Mouse (Mus musculus): ENCODE results near the gene Sidt2.

Sidt2 gene

GRCm38 (mm10) chr9:45946872-45947183 lies 8.2 kb downstream of the Sidt2 start:
- DNase-seq (ENCODE audit: low read depth, low spot score) = no peak

GRCm38 (mm10) chr9:45946182-45946871 lies 8.7 kb downstream of the Sidt2 start:
- no peak for DNase-seq (ENCODE audit: low read depth, low spot score)

DNA sequence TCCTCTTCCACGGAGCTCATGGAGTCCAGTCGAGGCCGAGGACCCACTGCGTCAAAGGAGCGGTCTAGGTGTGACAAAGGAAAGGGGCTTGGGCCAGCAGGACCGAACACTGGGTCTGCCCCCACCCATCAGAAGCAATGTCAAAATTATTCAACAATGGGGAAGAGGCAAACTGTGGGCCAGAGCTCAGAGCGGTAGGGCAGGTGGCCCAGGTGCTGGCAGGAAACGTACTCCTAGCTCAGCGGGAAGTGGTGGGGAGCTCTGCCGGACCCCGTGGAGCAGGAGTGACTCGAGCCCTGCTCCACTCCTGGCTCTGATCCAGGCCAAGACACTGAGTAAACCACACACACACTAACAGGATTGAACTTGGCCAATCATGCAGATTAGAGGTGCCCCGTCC lies 9.3 kb downstream of the Sidt2 start:
- DNase-seq (ENCODE audit: low read depth, low spot score) = no peak

- DNase-seq (ENCODE audit: low read depth, low spot score) = no peak
Measured at GRCm38 (mm10) chr9:45944506-45945400, 10.3 kb downstream of the Sidt2 start.

DNA sequence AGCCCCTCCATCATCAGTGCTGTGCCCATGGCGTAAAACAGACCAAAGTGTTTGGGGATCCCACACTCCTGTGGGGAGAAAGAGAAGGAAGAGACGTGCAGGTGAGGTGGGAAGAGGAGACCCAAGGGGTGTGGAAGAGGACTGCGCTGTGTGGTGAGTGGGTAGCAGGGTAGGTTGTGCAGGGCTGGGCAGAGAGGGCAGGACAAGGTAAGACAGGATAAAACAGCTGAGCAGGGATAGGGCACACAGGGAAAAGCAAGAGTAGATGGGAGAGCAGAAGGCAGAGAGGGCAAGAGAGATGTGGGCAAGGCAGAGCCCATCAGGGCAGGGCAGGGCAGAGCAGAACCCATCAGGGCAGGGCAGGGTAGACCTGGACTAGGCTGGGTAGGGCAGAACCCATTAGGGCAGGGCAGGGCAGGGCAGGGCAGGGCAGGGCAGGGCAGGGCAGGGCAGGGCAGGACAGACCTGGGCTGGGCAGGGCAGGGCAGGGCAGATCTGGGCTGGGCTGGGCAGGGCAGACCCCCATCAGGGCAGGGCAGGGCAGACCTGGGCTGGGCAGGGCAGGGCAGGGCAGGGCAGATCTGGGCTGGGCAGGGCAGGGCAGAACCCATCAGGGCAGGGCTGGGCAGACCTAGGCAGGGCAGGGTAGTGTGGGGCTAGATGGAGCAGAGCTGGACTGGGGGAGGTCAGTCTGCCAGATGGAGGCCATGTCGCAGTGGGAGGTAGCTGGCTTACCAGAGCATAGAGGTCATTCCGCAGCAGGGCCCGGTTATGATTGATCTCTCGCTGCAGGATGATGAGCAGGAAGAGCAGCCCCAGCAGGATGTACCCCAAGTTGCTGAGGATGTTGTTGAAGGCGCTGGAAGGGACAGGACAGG lies 11.2 kb downstream of the Sidt2 start:
- DNase-seq (ENCODE audit: low read depth, low spot score) = no peak

GRCm38 (mm10) chr9:45942916-45943315 lies 12.1 kb downstream of the Sidt2 start:
- DNase-seq (ENCODE audit: low read depth, low spot score) = no peak

DNA sequence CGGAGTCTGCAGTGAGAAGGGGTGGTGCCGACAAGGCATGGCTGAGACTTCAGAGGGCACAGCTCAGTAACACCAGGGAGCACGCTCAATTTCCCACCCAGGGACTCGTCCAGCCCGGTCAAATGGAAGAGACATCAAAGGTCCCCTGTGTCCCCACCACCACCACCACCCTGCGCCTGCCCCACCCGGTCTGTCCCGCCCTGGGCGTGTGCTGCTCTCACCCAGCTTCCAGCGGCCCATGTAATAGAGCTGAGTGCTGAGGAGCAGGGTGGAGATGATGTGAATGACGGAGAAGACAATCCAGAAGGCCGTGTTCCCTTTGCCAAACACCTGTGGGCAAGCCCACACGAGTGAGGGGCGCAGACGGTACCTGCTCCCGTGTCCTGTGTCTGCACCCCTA lies 12.6 kb downstream of the Sidt2 start:
- no peak for DNase-seq (ENCODE audit: low read depth, low spot score)

DNA sequence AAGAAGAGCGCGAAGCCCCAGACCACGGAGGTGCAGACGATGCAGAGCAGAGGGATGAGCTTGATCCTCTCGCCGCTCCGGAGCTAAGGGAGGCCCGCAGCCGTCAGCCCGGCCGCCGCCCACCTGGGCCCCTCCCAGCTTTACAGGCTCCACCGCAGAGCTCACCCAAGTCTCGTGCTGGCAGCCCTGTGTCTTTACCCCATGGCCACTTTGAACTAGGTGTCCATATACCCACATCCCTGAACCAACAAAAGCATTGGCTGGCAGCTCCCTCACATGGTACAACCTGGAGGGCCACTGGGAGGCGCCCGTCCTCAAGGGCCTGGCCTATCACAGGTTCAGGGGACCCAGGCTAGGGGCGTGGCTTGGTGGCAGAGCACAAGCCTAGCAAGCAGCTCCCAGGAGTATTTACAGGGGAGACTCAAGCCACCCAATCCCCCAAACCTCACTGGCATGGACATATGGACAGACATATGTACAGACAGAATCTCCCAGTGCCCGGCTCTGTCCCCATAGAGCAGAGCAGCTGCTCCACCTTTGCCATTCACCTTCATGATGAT lies 13.6 kb downstream of the Sidt2 start:
- DNase-seq (ENCODE audit: low read depth, low spot score) = no peak

- DNase-seq (ENCODE audit: low read depth, low spot score) = no peak
Measured at GRCm38 (mm10) chr9:45939794-45940193, 15.3 kb downstream of the Sidt2 start.

- DNase-seq (ENCODE audit: low read depth, low spot score) = no peak
Measured at GRCm38 (mm10) chr9:45938952-45939637, 16.0 kb downstream of the Sidt2 start.

- no peak for DNase-seq (ENCODE audit: low read depth, low spot score)
Measured at GRCm38 (mm10) chr9:45938088-45938487, 17.0 kb downstream of the Sidt2 start.

- DNase-seq (ENCODE audit: low read depth, low spot score) = peak; percentile 72
Measured at GRCm38 (mm10) chr9:45936883-45937282, 18.2 kb downstream of the Sidt2 start.

DNA sequence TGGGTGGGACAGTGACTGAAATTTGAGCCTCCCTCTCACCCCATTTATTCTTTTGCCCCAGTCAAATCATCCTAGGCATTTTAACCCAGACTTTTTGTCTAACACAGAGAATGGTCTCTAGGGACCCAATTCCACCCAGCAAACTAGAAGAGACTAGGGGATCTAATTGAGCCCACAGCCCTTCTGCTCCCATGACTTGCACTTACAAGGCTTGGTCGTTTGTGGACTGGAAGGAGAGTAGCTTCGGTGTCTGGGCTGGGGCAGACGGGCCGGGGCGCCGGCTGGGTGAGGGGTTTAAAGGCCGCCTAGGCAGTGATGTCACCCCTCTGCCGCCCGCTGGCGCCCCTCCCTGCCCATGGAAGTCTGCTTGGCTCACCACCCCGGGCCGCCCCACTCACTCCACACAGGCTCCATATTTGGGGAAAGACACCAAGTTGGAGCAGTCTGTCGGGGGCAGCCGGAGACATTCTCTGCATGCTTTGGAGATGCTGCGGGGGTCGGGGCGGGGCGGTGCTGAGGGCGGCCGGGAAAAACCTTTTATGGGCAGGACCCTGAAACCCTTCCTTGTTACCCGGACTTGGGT lies 19.3 kb downstream of the Sidt2 start, which contains the start of gene Tagln:
Gene Tagln, minus strand, starts transcription at position 431 of the 583 bp plus-strand sequence.
- DNase-seq (ENCODE audit: low read depth, low spot score) = peak; percentile 45

DNA sequence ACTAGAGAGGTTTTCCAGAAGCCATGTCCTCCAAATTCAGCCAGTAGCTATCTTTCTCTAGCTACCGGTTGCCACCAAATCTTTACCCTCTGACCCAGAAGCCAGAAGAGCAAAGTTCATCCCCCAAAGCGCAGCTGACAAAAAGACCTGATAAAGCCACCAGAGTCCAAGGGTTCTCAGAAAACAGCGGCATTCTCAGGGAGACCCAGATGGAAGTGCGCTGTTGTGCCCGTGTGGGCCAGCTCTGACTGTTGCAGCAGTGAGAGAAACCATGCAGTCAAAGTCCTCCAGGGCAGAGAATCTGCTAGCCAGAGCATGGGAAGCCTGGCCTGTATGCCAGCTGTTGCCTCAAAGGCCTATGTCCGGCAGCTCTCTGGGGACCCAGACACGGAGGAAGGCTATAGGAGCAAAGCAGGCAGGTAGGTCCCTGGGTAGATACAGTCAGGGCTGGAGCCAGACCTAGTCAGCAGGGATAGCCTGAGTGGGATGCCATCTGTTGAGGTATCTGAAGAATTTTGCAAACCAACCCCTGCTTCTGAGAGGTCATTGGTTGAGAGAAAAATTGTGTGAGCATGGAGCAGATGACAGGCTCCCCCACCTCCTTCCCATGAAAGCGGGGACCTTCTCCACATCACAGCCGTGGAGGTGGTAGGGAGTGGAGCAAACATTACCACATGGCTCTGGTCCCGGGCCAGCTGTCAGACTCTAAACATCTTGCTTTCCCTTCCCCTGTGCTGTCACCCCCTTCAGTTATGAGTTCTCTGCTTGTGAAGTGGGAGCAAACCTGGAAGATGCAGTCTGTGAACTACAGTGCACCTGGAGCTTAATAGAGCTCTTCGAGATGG lies 22.3 kb downstream of the Sidt2 start:
- no peak for DNase-seq (ENCODE audit: low read depth, low spot score)

GRCm38 (mm10) chr9:45931958-45932357 lies 23.1 kb downstream of the Sidt2 start:
- DNase-seq (ENCODE audit: low read depth, low spot score) = no peak

- no peak for DNase-seq (ENCODE audit: low read depth, low spot score)
Measured at GRCm38 (mm10) chr9:45929285-45929684, 25.8 kb downstream of the Sidt2 start.

DNA sequence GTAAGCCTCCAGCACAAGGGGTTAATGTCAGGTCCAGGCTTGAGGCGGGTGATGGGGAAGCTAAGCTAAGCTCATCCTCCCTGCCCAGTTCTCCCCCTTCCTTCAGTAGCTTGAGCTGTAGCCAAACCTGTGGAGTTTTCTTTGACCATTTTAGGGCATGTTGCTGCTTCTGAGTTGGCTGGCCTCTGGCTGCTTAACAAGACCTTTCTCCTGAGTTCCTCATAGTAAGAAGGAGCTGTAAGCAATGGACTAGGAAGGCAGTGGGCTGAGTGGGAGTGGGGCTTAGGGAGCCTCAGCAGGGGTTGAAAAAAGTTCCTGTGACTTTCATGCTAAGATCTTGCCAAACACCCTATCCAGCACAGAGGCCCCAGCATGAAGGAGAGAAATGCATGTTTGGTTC lies 35.2 kb downstream of the Sidt2 start:
- no peak for DNase-seq (ENCODE audit: low read depth, low spot score)

- DNase-seq (ENCODE audit: low read depth, low spot score) = no peak
Measured at GRCm38 (mm10) chr9:45917041-45917934, 37.8 kb downstream of the Sidt2 start.

GRCm38 (mm10) chr9:45915659-45916058 lies 39.4 kb downstream of the Sidt2 start:
- no peak for DNase-seq (ENCODE audit: low read depth, low spot score)

Measured in mesoderm, embryonic 11.5 days (tissue).